Mouse (Mus musculus): Measurements from ENCODE around the gene Tet1. TPM values are rescaled to one million over a fixed set of nuclear protein-coding genes. Genes with fewer than 3 reads are reported as not detected.

Gene Tet1
- polyA plus RNA-seq, 1 experiment = 1.6 TPM

Other genes starting within 250 kb of the Tet1 start
- gene Stox1, start 182.9 kb downstream of the Tet1 start, polyA plus RNA-seq (2012; rRNA removed) = 0.74 and 0.87 TPM in 2 replicates
- gene Ccar1, start 116.7 kb downstream of the Tet1 start, polyA plus RNA-seq (2012; rRNA removed) = 28.5 and 33.3 TPM in 2 replicates
- 18.3 and 22.9 TPM in 2 replicates for gene Slc25a16, start 11.6 kb upstream of the Tet1 start, polyA plus RNA-seq (2012; rRNA removed)
- gene Dna2, start 38.0 kb upstream of the Tet1 start, polyA plus RNA-seq (2012; rRNA removed) = 2.5 and 3.7 TPM in 2 replicates
- 10.9 and 12.9 TPM in 2 replicates for gene Rufy2, start 71.2 kb upstream of the Tet1 start, polyA plus RNA-seq (2012; rRNA removed)
- 55.0 and 73.1 TPM in 2 replicates for gene Hnrnph3, start 115.2 kb upstream of the Tet1 start, polyA plus RNA-seq (2012; rRNA removed)
- 3.6 and 4.7 TPM in 2 replicates for gene Pbld2, start 115.3 kb upstream of the Tet1 start, polyA plus RNA-seq (2012; rRNA removed)
- 4.4 and 4.6 TPM in 2 replicates for gene Pbld1, start 151.2 kb upstream of the Tet1 start, polyA plus RNA-seq (2012; rRNA removed)
- 0.06 and 0.07 TPM in 2 replicates for gene Atoh7, start 190.7 kb upstream of the Tet1 start, polyA plus RNA-seq (2012; rRNA removed)

Measured in urinary bladder, adult 2 months (tissue).